Mouse (Mus musculus) cortical plate, adult 2 months (tissue): ENCODE measurements around the gene Sgip1.

Experiments
- CTCF ChIP-seq: fragments of 200-500 bp; IDR thresholded peaks from 2 replicates; pipeline ENCODE4 v1.5.1; 2011; ENCODE audit warnings: mild to moderate bottlenecking, control low read depth, low read length; ENCODE audit not compliant: insufficient read depth; ENCODE audit errors: extremely low read depth
- POLR2A ChIP-seq: fragments of 200-500 bp; IDR thresholded peaks from 2 replicates; pipeline ENCODE4 v1.6.1; 2011; ENCODE audit warnings: mild to moderate bottlenecking, low read length, control low read depth; ENCODE audit not compliant: insufficient read depth; ENCODE audit errors: extremely low read depth

DNA sequence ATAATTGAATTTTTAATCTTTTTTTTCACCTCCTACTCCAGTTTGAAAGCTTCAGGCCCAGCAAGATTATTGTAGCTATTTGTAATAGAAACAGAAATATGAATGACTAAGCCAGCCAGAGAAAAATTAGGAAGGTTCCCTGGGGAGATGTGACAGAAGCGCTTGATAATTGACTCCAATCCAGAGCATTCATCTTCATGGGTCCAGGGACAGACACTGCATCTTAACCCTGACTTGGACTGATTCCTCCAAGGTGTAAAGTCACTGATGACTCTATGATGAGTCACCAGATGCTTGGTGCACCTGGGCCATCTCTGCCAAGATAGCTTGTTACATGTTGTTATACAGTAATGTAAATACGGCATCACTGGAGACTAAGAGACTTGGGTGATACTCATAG is 92.6 kb downstream of the Sgip1 start:
- TF ChIP-seq CTCF: no peak
- TF ChIP-seq POLR2A: no peak
